Mouse (Mus musculus) embryonic fibroblast, embryonic 13.5 days (primary cell): Measurements from ENCODE around the gene Hoxb1. TPM values are rescaled to one million over a fixed set of nuclear protein-coding genes. Genes with fewer than 3 reads are reported as not detected.

Experiments used
- H3K27ac ChIP-seq: 2 replicates; pipeline ENCODE4 v1.5.1; 2012; ENCODE audit warnings: low read length, control low read depth, inconsistent platforms; ENCODE audit not compliant: insufficient read depth
- H3K4me1 ChIP-seq: 2 replicates; pipeline ENCODE4 v1.6.1; 2011; ENCODE audit warnings: low read length; ENCODE audit not compliant: control insufficient read depth, insufficient read depth
- H3K4me3 ChIP-seq: 2 replicates; pipeline ENCODE4 v1.5.1; 2011; ENCODE audit warnings: mild to moderate bottlenecking, control low read depth, low read length; ENCODE audit not compliant: insufficient read depth
- CTCF ChIP-seq: IDR thresholded peaks from 2 replicates; pipeline ENCODE4 v1.5.1; 2011; ENCODE audit warnings: mild to moderate bottlenecking, control low read depth, low read length, moderate library complexity, borderline replicate concordance; ENCODE audit not compliant: insufficient read depth
- POLR2A ChIP-seq: IDR thresholded peaks from 2 replicates; pipeline ENCODE4 v1.6.1; 2011; ENCODE audit warnings: low read depth, mild to moderate bottlenecking, control low read depth, low read length, moderate library complexity
- polyA plus RNA-seq: library from polyadenylated mRNA; stranded (reverse); fragments of >200 nt; gene quantifications from 2 replicates; pipeline ENCODE4 v1.2.4, GENCODE M21; 2011; ENCODE audit warnings: low read depth; ENCODE audit not compliant: missing spikeins, insufficient read length

Gene Hoxb1
- polyA plus RNA-seq, 1 experiment = not detected

GRCm38 (mm10) chr11:96374810-96375209 lies 9.3 kb downstream of the Hoxb1 start:
- H3K4me3 ChIP-seq = no peak overlapping the region
- no peaks in the 10 kb centered on the region for H3K4me1 ChIP-seq
- no peak overlapping the region for H3K27ac ChIP-seq
- no peak for TF ChIP-seq POLR2A

GRCm38 (mm10) chr11:96383381-96383780 lies 17.8 kb downstream of the Hoxb1 start:
- Histone ChIP-seq H3K27ac (no peak overlapping the region), H3K4me3 (no peak overlapping the region), H3K4me1 (no peaks in the 10 kb centered on the region)
- TF ChIP-seq CTCF (no peak), POLR2A (no peak)

- Histone ChIP-seq H3K27ac (no peak overlapping the region), H3K4me3 (no peak overlapping the region), H3K4me1 (no peaks in the 10 kb centered on the region)
- TF ChIP-seq POLR2A (no peak), CTCF (no peak)
Measured at GRCm38 (mm10) chr11:96387635-96388034, 22.1 kb downstream of the Hoxb1 start.

- H3K4me3 ChIP-seq = no peak overlapping the region
- TF ChIP-seq CTCF = no peak
- TF ChIP-seq POLR2A = no peak
- no peak overlapping the region for H3K27ac ChIP-seq
- H3K4me1 ChIP-seq = no peaks in the 10 kb centered on the region
Measured at GRCm38 (mm10) chr11:96396772-96397626, 31.4 kb downstream of the Hoxb1 start.

GRCm38 (mm10) chr11:96397806-96398335 lies 32.3 kb downstream of the Hoxb1 start:
- Histone ChIP-seq H3K27ac (no peak overlapping the region), H3K4me3 (no peak overlapping the region), H3K4me1 (no peaks in the 10 kb centered on the region)
- no peak for TF ChIP-seq CTCF
- TF ChIP-seq POLR2A = no peak

- TF ChIP-seq CTCF (no peak), POLR2A (no peak)
- no peak overlapping the region for H3K4me3 ChIP-seq
- H3K4me1 ChIP-seq = peaks cover 10% of the 10 kb centered on the region; the same call in 1 of the 2 replicates
- H3K27ac ChIP-seq = no peak overlapping the region
Measured at GRCm38 (mm10) chr11:96399923-96400322, 34.4 kb downstream of the Hoxb1 start.

- Histone ChIP-seq H3K4me3 (no peak overlapping the region), H3K4me1 (peaks cover 24% of the 10 kb centered on the region), H3K27ac (0 out of 2 replicates have a peak overlapping the region, but pooled peaks have one; percentile 2)
- TF ChIP-seq POLR2A (no peak), CTCF (no peak)
Measured at GRCm38 (mm10) chr11:96404016-96404604, 38.6 kb downstream of the Hoxb1 start.

- no peak overlapping the region for H3K27ac ChIP-seq
- no peak overlapping the region for H3K4me3 ChIP-seq
- H3K4me1 ChIP-seq = peaks cover 24% of the 10 kb centered on the region
- no peak for TF ChIP-seq POLR2A
- no peak for TF ChIP-seq CTCF
Measured at GRCm38 (mm10) chr11:96404831-96405230, 39.3 kb downstream of the Hoxb1 start.

GRCm38 (mm10) chr11:96405541-96405940 lies 40.0 kb downstream of the Hoxb1 start:
- Histone ChIP-seq H3K4me3 (no peak overlapping the region), H3K27ac (no peak overlapping the region), H3K4me1 (peaks cover 26% of the 10 kb centered on the region)
- TF ChIP-seq POLR2A (no peak), CTCF (no peak)

- H3K4me3 ChIP-seq = no peak overlapping the region
- TF ChIP-seq POLR2A (no peak), CTCF (peak; percentile 70)
- H3K27ac ChIP-seq = peak overlapping the region; percentile 83
- peaks cover 31% of the 10 kb centered on the region for H3K4me1 ChIP-seq
Measured at GRCm38 (mm10) chr11:96407191-96408072, 41.9 kb downstream of the Hoxb1 start.
